Mouse (Mus musculus) cerebellum, postnatal 14 days (tissue): ENCODE data around the gene Zfp688.
A peak's percentile ranks its signal among the peaks of the same experiment; 100 is the strongest.
"Not testable (repeated sequence)": the region's sequence is repeated elsewhere in the genome, so short reads cannot be mapped to it uniquely, and the experiment has no call there.

Experiments
- DNase-seq, 2 experiments: peaks; one replicate each; pipeline ENCODE4 v3.0.0; 2021; ENCODE audit warnings: mixed read lengths in 2 of 2

The Zfp688 gene

GRCm38 (mm10) chr7:127406002-127406987, 15.6 kb downstream of the Zfp688 start, which contains the start of gene Zfp764:
Gene Zfp764, minus strand, starts transcription at chr7:127406822.
- peak; percentile 93 to 97 for DNase-seq

- DNase-seq = not testable (repeated sequence)
Observed at GRCm38 (mm10) chr7:127404101-127404500, 17.8 kb downstream of the Zfp688 start.

- no peak for DNase-seq
Observed at GRCm38 (mm10) chr7:127402980-127403379, 18.9 kb downstream of the Zfp688 start.

DNA sequence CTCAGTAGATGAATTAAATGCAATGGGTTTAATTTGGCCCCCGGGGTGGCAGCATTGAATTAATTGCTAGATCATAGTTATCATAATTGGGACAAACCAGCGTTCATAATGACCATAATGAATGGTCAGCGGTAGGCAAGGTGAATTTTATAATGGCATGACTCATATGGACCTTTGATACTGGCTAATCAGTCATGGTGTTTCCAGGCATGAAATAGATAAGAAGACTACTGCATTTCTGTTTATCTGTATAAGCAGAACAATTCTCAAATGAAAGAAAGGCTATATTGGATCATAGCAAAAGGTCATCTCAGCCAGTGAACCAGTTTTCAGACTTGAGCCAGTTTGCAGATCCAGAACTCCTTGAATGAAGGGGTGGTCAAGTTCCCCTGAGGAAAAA, 21.5 kb downstream of the Zfp688 start:
- DNase-seq = no peak

DNA sequence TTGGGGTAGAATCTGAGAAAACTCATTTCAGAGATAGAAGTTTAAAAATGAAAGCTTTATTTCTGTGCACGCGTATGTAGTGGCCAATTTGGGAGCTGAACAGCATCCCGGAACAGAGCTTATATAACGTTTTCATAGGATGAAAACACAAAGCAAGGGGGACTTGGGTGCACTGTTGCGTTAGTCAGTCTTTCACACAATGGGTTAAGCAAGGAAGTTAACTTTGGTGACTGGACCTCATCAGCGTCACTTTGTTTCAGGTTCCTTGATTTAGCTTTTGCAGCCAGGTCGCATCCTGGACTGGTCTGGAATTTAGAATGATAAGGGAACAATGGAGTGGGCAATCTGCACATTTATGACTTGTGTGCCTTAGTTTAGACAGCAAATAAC, 27.9 kb downstream of the Zfp688 start:
- DNase-seq = no peak

- DNase-seq = peak; percentile 99
Observed at GRCm38 (mm10) chr7:127393157-127393943, 28.5 kb downstream of the Zfp688 start, which contains the start of gene E430018J23Rik. Gene E430018J23Rik, minus strand, starts transcription at chr7:127393629.

DNA sequence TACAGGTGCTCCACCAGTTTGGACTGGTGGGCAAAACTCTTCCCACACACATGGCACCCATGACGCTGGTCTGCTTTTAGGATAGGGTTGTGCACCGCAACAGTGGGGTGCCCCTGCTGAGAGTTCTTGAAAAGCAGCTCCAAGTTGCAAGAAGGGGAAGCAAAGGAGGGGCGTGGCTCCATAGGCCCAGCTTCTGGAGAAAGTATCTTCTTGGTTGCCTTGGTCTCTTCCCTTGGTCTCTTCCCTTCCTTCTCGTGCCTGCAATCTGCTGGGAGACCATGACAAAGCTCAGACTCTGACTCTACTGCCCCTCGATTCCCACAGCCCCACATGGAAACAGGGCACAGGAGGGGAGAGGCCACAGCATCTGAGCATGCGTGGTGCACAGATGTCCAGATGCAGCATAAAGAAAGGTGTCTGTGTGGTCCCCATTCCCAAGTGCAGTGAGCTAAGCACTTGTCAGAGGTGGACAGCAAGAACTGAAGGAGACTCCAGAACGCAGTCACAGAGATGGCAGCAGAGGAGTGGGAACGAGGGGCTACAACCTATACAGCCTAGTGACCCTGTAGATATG, 29.5 kb downstream of the Zfp688 start:
- no peak for DNase-seq

GRCm38 (mm10) chr7:127391538-127391937, 30.3 kb downstream of the Zfp688 start:
- no peak for DNase-seq

DNA sequence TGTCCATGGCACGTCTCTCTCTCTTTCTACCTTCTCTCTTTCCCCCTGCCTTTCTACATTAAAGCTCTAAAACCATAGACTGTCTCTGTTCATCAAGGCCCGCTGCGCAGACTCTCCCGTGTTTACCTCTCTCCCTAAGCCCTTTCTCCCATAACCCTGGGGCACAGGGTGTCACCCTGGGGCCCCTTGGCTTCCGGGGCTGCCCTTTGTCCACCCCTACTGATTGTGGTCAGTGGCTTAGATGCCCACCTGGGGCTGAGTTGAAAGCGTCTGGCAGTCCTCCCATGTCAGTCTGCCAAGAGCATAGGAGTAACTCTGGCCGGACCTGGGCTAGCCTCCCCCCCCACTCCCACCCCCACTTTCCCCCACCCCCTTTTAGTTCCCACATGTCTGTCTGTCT, 31.6 kb downstream of the Zfp688 start:
- no peak for DNase-seq

GRCm38 (mm10) chr7:127388201-127388600, 33.7 kb downstream of the Zfp688 start:
- DNase-seq = not testable (repeated sequence)

DNA sequence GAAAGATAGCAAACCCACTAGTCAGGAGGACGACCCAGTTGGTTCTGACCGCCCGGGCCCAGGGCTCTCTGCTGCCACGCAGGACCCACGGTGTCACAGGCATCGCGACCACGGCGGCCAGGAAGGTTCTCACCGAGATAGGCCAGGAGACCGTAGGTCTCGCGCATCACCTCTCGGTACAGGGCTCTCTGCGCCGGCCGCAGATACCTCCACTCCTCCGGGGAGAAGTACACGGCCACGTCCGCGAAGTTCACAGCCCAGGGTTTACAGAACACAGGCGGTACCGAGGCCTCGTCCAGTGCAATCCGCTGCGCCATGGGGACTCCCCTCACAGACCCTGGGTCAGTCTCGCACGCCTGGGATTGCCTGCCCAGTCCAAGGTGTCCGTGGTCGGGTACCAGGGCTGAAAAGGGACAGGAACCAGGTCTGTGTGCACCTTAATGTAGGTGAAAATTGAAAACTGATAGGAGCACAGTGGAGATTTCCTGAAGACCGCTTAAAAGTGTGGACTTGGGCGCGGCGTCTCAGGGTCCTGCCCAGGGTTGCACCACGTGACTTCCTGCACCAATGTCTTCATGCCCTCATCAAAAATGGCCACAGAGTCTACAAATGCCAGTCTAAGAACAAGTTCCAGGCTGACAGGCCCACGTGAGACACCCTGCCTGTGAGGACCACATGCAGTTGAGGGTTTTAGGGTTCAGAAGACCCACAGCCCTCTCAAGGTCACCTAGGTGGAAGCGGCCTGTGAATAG, 35.1 kb downstream of the Zfp688 start, which contains the start of gene 9130019O22Rik:
Gene 9130019O22Rik (minus strand): TSS at position 526 of the 752 bp plus-strand sequence.
- DNase-seq = peak; percentile 96 to 97

DNA sequence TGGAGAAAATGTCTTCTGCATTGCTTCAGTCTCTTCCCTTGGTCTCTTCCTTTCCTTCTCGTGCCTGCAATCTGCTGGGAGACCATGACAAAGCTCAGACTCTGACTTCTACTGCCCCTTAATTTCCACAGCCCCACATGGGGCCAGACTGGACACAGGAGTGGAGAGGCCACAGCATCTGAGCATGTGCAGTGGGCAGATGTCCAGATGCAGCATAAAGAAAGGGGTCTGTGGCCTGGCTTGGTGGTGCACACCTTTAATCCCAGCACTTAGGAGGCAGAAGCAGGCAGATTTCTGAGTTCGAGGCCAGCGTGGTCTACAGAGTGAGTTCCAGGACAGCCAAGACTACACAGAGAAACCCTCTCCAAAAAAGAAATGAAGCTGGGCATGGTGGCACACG, 36.3 kb downstream of the Zfp688 start:
- not testable (repeated sequence) for DNase-seq

DNA sequence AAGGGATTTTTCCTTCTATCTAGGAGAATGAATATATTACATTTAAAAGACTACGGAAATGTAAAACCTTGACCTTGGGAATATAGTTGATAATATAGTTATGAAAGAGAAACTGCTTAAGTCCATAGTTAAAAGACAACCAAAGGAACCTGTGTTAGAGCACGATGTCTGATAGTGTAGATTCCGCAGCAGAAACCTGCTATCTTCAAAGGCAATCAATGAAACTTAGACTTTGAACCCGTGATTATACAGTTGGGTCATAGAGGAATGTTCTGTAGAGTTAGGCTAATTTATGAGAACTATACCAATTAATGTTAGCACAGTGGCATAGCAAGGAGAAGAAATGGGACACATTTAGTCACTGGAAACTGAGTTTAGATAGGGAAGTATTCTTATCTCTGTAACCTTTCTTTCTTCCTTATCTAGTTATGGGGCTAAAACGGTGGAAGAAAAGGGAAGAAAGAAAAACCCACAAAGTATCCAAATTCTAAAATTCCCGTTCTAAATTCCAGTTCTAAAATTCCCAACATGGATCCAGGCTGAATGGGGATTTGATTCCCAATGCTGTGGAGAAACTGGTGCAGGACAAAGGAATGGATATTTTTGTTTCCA, 43.5 kb downstream of the Zfp688 start:
- no peak for DNase-seq

DNA sequence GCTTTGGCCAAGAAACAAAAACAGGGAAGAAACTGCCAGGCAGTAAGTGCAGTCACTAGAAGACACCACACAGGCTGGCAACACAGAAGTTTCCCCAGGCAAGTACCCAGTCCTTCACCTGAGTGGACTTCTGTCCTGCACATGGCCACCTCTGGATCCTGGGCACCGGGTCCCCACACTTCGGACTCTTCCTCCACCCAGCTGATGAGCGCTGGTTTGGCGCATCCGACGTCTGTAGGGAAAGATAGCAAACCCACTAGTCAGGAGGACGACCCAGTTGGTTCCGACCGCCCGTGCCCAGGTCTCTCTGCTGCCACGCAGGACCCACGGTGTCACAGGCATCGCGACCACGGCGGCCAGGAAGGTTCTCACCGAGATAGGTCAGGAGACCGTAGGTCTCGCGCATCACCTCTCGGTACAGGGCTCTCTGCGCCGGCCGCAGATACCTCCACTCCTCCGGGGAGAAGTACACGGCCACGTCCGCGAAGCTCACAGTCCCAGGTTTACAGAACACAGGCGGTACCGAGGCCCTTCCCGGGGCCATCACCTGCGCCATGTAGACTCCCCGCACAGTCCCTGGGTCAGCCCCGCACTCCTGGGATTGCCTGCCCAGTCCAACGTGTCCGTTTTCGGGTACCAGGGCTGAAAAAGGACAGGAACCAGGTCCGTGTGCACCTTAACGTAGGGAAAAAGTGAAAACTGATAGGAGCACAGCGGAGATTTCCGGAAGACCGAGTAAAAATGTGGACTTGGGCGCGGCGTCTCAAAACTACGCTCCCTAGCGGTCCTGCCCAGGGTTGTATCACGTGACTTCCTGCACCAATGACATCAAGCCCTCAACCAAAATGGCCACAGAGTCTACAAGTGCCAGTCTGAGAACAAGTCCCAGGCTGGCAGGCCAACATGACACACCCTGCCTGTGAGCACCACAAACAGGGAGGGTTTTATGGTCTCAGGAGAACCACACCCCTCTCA, 46.3 kb downstream of the Zfp688 start, which contains the start of gene Zfp747:
Gene Zfp747 (minus strand): TSS at position 780 of the 975 bp plus-strand sequence.
- DNase-seq = peak; percentile 95 to 97

GRCm38 (mm10) chr7:127371870-127372269, 50.0 kb downstream of the Zfp688 start:
- DNase-seq = not testable (repeated sequence)

- no peak for DNase-seq
Observed at GRCm38 (mm10) chr7:127371213-127371612, 50.7 kb downstream of the Zfp688 start.
